Mouse (Mus musculus): ENCODE measurements around the gene Vmn2r31. TPM values are rescaled to one million over a fixed set of nuclear protein-coding genes. Genes with fewer than 3 reads are reported as not detected.
"Not testable (repeated sequence)": the region's sequence is repeated elsewhere in the genome, so short reads cannot be mapped to it uniquely, and the experiment has no call there.

Gene Vmn2r31
- under 1 TPM in 1 of 2 experiments, not detected in 1; 0.11 TPM for polyA plus RNA-seq (2017; shearing (Covaris generic))

DNA sequence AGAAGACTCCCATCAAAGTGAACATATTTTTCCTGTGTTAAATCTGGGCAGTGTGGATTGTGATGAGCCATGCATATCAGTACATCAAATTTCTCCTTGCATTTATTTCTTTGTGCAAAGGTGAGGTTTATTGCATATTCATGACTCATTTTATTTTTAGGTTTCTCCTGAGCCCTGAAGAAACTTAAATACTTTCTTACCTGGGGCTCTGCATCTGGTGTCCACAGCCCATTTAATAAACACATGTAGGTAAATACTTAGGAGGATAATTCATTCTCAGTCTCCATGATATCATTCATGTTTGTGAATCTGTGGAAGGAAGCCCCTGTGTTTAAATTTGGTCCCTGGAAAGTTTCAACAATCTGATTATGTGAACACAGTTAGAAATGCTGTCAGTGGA lies at the start of gene Vmn2r31:
Vmn2r31 (minus strand) TSS at position 101 of the 400 bp plus-strand sequence.
- ATAC-seq = not testable (repeated sequence)

DNA sequence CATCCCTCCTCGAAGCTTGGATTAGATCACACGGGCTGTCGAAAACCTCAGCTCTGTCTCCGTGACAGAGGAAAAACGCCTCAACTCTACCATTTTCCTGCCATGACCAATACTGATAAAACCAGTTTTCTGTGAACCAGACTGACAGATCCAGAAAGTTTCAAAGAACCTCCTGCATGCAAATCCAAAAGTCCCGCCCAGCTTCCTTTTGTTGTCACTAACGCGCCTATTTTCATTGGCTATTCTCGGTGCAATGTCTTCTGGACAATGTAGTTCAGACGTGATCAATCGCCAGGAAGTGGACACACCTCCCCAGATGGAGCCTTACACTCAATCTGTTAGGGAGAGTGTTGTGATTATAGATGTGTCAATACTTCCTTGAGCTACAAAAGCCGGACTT lies 25.1 kb downstream of the Vmn2r31 start, which contains the start of gene Gm45783:
Gm45783 (minus strand) TSS at position 143 of the 400 bp plus-strand sequence.
- not testable (repeated sequence) for ATAC-seq

DNA sequence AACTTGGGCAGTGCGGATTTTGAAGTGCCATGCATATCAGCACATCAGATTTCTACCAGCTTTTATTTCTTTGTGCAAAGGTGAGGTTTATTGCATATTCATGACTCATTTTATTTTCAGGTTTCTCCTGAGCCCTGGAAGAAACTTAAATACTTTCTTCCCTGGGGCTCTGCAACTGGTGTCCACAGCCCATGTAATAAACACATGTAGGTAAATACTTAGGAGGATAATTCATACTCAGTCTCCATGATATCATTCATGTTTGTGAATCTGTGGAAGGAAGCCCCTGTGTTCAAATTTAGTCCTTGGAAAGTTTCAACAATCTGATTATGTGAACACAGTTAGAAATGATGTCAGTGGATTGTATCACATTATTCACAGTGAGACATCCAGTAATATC lies 62.0 kb downstream of the Vmn2r31 start, which contains the start of gene Vmn2r30:
Vmn2r30 (minus strand) TSS at position 101 of the 400 bp plus-strand sequence.
- ATAC-seq = not testable (repeated sequence)

Other genes starting within 250 kb of the Vmn2r31 start
- 1 to 10 TPM; 2.4 to 2.6 TPM for gene Zfp418, start 228.4 kb downstream of the Vmn2r31 start, polyA plus RNA-seq (2017; shearing (Covaris generic))
- gene Zfp772, start 189.7 kb downstream of the Vmn2r31 start, polyA plus RNA-seq (2017; shearing (Covaris generic)) = 1 to 10 TPM; 4.5 to 4.7 TPM
- under 1 TPM in 1 of 2 experiments, not detected in 1; 0.12 TPM for gene Vmn2r29, start 152.4 kb downstream of the Vmn2r31 start, polyA plus RNA-seq (2017; shearing (Covaris generic))
- gene Gm45844, start 121.4 kb downstream of the Vmn2r31 start, polyA plus RNA-seq (2017; shearing (Covaris generic)) = under 1 TPM; 0.23 to 0.95 TPM
- gene Clcn4, start 98.9 kb downstream of the Vmn2r31 start, polyA plus RNA-seq (2017; shearing (Covaris generic)) = 10 to 100 TPM; 53.4 to 67.2 TPM
- not detected for gene Vmn2r30, start 62.1 kb downstream of the Vmn2r31 start, polyA plus RNA-seq (2017; shearing (Covaris generic))
- not detected for gene Gm45783, start 25.1 kb downstream of the Vmn2r31 start, polyA plus RNA-seq (2017; shearing (Covaris generic))
- not detected for gene Vmn2r32, start 80.3 kb upstream of the Vmn2r31 start, polyA plus RNA-seq (2017; shearing (Covaris generic))
- gene Vmn2r33, start 167.1 kb upstream of the Vmn2r31 start, polyA plus RNA-seq (2017; shearing (Covaris generic)) = under 1 TPM in 1 of 2 experiments, not detected in 1; 0.18 TPM

Measured in activated CD4-positive, CD25-positive, alpha-beta regulatory T cell, adult 4 months (primary cell).